Mouse (Mus musculus): ENCODE data around the gene Olfr1395.

DNA sequence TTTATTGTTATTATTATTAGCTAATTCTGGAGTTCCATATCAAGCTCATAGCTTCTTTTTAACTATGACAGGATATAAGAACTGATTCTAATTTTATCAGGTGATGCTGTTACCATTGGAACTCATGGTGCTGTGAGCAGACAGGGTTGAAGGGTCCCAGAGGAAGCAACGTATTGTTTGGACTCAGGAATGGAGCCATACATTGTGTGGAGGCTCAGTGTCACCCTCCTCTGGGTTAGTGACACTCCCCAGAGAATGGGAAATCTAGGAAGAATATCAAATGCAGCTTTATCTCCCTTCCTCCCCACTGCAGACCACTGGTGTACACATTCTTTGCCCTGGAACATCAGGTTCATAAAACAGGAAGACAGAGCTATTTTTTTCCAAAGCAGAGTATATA is 41.1 kb downstream of the Olfr1395 start:
- TF ChIP-seq CTCF (IDR thresholded peaks at IDR 0.05; ENCODE audit: low read depth, low read length) (no peak), POLR2A (IDR thresholded peaks at IDR 0.05; ENCODE audit: borderline replicate concordance, low read depth, low read length) (no peak)

Measured in bone marrow macrophage, adult 2 months (primary cell).